Mouse (Mus musculus): ENCODE data around the gene Actr3b.
"Not testable (repeated sequence)": the region's sequence is repeated elsewhere in the genome, so short reads cannot be mapped to it uniquely, and the experiment has no call there.

Gene Actr3b

DNA sequence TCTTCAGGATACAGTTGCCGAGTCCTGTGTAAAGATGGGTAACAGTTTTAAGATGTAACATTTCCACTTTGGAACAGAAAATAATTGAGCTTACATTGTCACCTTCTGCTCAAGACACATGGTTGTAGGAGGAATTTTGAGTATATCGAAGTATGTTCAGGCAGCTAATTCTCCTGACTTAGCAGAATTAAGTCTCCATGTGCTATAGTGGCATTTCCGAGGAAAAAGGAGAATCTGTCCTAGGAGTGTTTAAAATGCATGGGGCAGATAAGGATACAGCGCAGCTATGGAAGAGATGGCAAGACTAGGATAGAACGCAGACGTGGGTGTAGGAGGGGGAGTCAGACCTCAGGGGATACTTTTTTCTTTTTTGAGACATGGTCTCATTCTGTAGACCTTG lies 31.8 kb downstream of the Actr3b start:
- no peak for DNase-seq

DNA sequence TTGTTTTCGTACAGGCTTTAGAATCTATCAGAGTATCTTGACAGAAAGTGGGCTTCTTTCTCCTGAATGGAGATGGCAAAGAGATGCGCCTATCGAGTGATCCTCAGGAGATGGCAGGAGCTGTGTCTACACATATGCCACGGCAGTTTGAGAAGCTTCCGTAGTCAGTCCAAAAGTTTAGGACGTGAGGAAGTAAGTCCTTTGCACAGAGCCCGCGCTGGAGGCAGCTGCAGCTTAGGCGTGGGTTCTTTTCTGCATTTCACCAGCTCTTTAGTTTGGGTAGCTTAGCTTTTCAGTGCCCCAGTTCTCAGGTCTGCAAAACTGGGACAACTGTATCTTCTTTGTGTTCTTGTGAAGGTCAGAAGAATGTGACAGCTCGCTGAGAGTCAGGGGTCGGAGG lies 38.0 kb downstream of the Actr3b start:
- DNase-seq = no peak

DNA sequence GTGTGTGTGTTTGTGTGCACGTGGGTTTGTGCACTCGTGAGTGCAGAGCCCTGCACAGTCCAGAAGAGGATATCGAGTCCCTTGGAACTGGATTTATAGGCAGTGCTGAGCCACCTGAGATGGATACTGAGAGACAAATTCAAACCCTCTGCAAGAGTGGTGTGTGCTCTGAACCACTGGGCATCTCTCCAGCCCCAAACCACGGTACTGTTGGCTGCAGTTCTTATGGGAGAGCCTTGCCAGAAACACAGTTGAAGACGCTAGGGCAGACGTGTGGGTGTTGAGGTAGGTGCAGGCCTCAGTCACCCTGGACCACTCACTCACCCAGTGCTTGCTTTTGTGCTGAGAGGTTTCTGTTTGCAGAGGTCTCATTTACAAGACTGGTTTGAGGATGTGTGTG lies 41.1 kb downstream of the Actr3b start:
- DNase-seq = no peak

DNA sequence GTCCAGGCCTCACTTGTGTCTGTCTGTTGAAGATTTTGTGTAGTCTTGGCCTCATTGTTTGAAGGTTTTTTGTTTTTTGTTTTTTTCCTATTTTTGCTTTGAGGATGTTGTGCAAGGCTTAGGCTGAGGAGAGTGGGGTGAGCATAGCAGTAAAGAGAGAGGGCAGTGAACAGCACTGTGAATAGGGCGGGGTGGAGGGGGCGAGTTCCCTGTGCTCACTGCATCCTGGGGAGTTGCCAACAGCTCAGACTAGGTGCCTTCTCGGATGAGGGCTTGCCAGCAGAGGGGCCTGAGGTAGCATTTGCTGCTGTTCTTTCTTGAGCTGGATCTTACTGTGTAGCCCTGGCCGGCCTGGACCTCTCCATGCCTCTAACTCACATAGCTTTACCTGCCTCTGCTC lies 41.9 kb downstream of the Actr3b start:
- no peak for DNase-seq

DNA sequence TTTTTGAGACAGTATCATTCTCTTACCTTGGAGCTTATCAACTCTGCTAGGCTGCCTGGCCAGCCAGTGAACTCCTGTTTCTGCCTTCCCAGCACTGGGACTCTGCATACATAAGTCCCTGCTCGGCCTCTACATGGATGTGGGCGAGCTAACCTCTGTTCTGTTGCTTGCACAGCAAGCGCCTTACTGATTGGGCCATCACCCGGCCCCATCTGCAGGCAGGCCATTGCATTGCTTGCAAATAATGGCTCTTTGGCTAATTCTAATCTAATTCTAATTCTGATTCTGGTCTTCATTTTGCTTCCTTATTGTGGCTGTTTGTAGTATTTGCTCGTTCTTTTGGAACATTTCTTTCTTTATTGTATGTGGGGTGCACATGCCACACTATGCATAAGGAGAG lies 44.8 kb downstream of the Actr3b start:
- no peak for DNase-seq

DNA sequence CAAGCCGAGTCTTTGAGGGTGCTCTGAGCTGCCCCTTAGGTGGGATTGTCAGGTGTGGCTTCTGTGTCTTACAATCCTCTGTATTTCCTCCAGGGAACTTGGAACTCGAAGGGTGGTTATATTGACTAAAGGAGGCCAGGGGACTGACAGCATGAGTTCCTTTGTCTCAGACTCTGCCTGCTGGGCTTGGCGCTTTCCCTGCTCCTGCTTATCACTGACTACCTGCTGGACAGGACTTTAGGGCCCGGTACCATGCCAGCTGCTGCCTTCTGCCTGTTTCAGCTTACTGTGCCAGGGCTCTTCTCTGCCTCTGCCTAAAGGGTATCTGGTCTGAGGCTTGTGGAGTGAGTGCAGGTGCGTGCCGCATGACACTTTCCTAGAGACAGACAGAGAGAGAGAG lies 53.1 kb downstream of the Actr3b start:
- DNase-seq = no peak

DNA sequence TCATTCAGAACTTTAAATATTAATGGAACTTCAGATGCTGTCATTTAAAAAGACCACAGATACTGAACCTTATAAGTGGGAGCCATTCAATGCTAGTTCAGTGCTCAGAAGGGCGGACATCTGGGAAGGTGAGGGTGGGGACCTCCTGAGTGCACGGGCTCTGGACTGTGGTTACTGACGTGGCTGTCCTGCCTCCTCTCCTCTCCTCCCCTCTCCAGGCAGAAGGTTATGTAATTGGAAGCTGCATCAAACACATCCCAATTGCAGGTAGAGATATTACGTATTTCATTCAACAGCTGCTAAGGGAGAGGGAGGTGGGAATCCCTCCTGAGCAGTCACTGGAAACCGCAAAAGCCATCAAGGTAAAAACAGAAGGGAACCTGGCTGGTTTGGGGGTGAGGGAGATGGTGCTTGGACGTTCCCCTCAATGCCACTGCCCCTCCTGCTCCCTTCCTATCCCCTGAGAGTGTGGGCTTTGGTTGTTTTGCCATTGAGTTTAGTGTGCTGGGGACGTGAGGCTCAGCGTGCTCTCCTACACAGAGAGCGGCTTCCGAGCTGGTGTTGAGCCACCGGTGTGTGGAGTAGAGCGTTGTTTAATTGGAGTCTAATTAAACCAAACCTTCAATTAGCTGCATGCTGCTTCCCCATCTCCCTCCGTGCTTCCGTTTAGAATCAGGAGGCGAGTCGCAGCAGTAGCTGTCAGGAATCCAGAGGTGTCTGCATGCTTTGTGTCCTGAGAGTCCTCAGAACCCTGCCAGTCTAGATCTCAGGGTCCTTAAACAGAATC lies 69.7 kb downstream of the Actr3b start:
- DNase-seq = no peak

DNA sequence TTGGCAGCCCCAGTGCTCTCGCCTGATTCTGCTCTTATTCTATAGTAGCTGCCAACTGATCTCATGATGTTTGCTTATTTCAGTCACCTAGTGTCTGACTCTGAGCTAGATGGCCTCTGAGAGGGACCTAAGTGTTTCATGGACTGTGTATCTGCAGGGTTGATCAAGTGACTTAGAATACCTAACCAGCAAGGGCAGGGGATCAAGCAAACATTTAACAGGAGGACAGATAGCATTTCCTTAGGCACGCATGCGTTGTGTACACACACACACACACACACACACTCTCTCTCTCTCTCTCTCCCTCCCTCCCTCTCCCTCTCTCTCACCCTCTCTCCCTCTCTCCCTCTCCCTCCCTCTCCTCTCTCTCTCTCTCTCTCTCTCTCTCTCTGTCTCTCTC lies 71.0 kb downstream of the Actr3b start:
- no peak for DNase-seq

DNA sequence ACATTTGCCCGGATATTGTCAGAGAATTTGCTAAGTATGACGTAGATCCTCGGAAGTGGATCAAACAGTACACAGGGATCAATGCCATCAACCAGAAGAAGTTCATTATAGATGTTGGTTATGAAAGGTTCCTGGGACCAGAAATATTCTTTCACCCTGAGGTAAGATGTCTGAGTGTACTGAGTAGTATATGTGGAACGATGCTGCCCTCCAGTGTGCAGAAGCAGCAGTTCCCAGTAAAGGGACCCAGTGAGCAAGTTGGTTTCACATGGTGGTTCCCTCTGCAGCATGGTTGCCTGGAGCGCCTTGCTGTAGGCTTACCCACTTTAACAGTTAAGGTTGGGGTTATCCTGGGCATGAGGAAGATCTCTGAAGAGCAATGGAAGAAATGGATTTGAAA lies 71.8 kb downstream of the Actr3b start:
- DNase-seq = peak; percentile 41

DNA sequence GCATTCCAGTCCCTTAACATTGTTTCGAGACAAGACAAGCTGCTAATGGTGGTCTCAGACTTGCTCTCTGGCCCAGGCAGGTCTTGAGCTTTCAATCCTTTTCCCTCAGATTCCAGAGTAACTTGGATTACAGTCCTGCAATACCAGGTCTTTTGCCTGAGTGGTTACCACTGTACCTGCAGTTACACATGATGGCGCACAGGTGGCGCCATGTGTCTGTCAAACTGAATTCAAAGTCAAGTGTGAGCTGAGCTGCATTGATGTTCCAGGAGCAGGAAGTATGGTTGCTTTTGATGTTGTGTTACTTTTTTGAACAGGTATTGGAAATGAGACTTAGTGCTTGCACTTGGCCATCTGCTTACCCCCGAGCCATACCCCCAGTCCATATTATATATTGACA lies 79.6 kb downstream of the Actr3b start:
- no peak for DNase-seq

DNA sequence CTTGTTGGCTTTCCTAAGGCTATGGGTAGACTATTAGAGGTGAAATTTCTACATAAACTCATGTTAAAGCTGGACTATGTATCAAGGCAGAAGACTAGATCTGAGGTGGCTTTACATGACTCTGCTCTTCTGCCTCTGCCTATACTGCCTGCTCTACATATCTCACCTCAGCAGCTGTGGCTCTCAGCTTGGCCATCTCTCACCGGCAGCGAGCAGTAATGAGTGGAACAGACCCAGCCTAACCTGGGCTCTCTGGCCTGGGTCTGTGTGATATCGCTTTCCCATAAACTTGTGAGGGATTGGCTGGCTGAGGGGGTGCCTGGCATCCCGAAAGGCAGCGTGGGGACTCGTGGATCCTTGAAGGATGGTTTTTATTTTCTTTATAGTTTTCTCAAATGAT lies 86.8 kb downstream of the Actr3b start:
- no peak for DNase-seq

DNA sequence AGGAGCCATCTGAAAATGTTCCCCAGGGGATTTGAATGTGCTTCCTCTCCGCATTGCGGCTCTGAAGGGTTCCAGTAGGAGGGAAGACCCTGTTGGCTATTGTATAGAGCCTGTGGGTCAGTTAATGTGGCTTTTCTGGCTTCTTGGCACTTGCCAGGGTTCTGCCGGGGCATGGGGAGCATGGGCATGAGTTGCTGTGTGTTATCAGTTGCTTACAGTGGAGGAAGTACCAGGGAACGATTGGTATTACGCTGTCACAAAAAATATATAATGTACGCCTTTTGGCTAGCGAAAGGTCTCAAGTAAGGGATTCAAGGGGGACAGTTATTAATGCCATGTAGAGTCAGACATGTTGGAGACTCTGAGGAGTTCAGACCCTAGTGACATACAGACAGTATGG lies 87.4 kb downstream of the Actr3b start:
- DNase-seq = no peak

DNA sequence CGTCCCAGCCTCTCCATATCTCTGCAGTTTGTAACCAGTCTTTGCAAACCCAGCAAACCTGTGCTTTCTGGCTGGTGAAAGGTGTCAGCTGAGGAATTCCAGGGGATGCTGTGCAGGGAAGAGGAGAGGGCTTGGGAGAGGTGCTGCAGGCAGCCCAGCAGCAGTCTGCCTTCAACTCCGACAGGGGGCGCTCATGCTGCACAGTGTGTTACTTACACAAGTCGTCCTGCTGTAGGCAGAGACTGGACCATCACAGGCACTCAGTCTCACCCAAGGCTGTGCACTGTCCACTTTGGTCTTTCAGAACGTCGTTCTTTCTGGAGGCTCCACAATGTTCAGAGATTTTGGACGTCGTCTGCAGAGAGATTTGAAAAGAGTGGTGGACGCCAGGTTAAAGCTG lies 88.3 kb downstream of the Actr3b start:
- DNase-seq = peak; percentile 44

DNA sequence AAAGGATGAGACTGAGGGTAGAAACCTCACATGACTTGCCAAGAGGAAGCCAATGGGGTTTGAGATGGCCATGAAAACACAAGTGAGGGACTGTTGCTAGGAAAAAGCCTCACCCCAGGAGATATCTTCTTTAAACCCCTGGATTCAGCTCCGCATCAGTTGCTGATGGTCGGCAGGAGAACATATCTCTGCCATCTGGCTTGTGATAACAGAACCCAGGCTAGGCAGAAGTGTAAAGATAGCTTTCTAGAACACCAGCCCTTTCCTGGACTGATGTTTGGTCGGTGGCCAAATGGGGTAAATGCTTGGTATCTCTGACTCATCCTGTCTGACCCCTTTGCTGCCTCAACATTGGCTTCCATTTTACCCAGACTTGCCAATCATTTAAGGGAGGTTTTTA lies 106.4 kb downstream of the Actr3b start:
- no peak for DNase-seq

DNA sequence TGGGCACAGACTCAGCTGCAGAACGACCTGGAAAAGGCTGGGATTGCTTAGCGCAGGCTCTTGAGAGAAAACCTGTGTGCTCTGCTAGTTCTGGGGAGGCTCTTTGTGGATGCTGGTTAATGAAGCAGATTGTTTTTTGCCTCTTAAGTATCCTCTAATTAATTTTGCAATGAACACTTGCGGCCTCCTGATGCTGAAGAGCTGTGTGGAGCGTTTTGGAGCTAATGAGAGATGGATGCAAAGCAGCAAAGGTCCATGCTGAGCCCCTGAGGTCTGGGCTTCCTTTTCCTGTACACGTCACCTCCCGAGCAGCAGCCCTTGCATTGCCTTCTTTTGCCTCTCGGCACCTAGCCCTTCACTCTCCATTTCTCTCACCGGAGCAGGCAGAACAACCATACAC lies 110.1 kb downstream of the Actr3b start:
- no peak for DNase-seq

DNA sequence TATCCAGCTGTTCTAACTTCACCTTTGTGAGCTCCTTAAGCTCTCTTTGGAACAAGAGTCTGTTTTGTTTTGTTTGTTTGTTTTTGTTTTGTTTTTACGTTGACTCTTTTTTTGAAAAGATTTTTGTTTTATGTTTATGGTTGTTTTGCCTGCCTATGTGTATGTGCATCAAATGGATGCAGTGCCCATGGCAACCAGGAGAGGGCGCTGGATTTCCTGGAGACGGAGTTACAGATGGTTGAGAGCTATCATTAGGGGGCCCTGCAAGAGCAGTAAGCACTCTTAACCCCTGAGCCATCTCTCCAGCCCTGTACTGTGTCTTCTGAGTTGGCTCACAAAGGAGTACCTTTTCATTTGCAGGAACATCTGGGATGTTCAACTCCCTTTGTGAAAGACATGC lies 110.8 kb downstream of the Actr3b start:
- no peak for DNase-seq

DNA sequence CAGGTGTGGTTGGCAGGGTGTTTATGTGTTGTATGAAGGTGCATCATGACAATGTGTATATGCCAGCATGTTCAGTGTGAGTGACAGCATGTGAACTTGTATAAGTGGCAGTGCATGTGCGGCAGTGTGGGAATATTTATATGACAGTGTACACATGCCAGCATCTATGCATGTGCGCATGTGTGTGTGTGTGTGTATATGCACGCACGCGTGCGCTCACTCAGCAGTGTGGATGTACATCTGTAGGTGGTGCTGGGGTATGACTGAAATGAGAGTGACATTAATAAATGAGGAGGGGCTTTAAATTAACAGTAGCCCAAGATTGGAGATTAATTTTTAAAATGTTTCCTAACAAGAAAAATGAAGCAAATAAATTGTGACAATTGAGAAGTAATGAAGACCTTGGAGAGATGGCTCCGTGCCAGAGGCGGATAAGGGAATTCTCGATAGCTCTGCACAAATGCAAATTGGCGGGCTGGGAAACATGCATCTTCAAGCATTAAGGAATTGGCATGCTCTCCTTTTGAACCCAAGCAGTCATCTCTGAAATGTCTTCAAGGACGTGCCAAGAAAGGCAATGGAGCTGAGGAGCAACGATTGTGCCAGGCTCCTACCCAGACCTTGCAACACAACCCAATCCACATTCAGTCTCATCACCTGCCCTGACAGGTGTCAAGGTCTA lies 111.7 kb downstream of the Actr3b start:
- no peak for DNase-seq

DNA sequence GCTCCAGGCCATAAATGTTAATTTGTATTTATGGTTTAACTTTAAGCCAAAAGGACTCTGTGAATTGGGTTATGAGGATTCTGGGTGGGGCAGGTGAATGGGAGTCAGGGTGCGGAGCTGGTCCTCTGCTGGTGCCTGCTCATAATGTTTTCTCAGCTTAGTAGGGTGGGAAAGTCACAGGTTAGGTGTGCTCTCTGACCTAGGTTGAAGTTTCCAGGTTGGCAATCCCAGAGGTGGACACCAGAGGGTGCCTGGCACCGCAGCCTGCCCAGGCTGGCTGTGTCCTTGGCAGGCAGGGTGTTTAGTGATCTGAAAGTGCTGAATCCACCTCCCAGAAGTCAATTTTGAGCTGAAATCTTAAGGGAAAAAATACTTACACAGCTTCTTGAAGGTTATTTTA lies 113.2 kb downstream of the Actr3b start:
- no peak for DNase-seq

DNA sequence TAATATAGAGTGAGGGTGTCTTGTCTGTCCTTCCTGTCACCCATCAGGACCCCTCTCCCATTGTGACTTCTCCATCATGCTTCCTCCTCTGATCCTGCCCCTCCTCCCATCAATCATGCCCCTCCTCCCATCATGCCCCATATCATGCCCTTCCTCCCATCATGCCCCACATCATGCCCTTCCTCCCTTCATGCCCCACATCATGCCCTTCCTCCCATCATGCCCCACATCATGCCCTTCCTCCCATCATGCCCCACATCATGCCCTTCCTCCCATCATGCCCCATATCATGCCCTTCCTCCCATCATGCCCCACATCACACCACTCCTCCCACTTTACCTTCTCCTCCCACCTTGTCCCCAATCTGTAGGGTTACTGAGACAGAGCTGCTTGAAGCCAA lies 116.1 kb downstream of the Actr3b start:
- not testable (repeated sequence) for DNase-seq

DNA sequence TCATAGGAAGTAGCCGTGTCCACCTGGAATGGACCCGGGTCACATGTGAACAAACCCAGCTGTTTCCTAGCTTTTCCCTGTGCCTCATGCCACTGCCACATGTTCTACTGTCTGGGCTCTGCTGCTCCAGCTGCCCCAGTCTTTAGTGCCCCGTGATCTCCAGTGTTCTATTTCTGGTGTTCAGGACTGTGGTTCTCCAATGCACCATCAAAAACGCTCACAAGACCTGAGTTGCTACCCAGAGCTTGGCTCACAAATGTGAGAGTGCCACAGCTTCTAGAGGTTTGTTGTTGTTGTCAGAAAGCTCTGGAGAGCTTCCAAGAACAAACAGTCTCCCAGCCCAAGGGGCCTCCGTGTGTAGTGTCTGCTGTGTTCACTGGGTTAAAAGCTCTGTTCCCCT lies 117.5 kb downstream of the Actr3b start:
- DNase-seq = no peak

DNA sequence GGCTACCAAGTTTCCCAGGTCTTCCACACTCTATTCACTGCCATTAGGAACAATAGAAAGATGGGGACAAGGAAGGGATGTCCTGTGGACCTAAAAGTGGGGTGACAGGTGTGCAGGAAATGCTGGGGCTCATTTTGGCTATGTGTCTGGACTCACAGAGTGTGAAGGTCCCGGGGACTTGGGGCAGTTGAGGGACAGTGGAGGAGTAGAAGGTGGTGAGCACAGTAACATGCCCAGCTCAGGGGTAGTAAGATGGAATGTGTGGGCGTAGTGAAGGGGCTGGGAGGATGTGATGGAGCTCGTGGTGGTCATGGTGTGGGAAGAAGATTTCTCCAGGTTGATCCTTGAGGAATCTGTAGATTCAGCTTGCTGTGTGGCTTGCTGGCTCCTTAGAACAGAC lies 118.2 kb downstream of the Actr3b start:
- DNase-seq = no peak

DNA sequence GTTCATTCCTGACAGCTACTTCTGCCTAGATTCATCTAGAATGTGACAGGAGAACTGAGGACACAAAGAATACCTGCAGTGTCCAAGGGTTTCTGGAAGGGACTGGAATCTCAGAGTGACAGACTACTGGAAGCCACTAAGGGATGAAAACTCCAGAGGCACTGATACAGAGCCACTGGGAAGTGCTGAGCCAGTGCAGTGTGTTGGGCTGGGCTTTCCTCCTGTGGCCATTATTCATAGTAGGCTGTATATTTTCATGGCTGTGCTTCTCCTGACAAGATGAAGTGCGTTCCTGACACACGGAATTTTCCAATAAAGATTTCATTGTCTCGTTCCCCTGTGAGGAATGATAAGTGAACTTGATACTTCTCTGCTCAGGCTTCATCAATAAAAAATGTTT lies 126.9 kb downstream of the Actr3b start:
- DNase-seq = no peak

DNA sequence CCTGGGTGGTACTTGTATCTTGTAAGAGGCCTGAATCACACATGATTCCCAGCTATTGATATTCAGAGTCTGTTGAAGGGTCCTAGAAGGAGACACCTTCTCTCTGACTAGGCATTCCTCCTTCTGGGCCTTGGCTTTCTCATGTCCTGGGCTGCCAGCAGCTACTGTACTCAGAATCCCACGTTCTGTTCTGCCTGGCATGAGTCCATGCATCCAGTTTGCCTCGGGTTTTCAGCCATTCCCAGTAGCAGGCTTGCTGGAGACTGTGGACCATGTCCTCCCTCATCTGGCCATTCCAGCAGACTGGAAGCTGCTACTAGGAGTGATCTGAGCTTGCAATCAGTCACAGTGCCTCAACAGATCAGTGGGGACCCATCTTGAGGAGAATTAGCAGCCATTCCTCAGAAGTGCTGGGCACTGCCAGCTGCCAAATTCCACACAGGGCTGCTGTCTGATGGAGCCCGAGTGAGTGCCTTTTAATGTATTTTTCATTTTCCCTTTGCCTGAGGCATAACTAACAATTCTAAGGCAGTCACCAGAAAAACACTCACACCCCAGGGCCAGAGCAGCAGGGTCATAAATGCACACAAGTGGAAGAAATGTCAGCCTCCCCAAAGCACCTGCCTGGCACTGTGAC lies 130.1 kb downstream of the Actr3b start:
- DNase-seq = no peak

DNA sequence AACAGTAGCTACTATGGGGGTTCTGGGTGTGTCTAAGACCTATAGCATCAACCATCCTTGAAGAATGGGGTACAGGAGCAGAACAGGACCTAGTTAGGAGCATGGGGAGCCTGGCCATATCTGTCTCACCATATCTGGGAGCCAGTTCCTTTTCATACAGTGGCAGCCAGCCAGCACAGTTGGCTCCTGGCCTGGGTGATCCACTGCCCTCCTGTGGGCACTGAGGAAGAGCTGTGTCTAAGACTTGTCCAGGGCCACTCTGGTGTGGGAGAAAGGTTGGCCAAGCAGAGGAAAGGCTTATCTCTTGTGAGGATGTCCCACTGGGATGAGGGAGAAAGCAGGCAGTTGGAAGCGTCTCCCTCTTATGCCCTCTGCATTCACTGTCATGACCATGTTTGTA lies 131.5 kb downstream of the Actr3b start:
- DNase-seq = no peak

Measured in right cerebral cortex, postnatal 25 days (tissue).